Mouse (Mus musculus) MEL (cell line): ENCODE measurements around the gene Gabbr2. TPM values are rescaled to one million over a fixed set of nuclear protein-coding genes. Genes with fewer than 3 reads are reported as not detected.

ENCODE experiments used
- DNase-seq: peaks from one replicate; pipeline ENCODE4 v3.0.0; 2011; ENCODE audit warnings: low read depth, low spot score
- H3K27ac ChIP-seq: 2 replicates; pipeline ENCODE4 v1.5.1; 2012; ENCODE audit warnings: low read depth, mild to moderate bottlenecking, control low read depth, low read length, moderate library complexity; ENCODE audit not compliant: control insufficient read depth
- H3K27me3 ChIP-seq, 2 experiments: fragments of 150-350 bp in 1 of 2; sonication (generic) in 1 of 2; 2 replicates each; pipeline ENCODE4 v1.6.1; 2012; ENCODE audit warnings: low read length in 2 of 2, mild to moderate bottlenecking in 2 of 2, improper control_type of control experiment in 1 of 2, moderate library complexity in 1 of 2; ENCODE audit not compliant: insufficient read depth in 2 of 2, control insufficient read depth in 1 of 2
- H3K36me3 ChIP-seq, 2 experiments: 2 replicates each; pipeline ENCODE4 v1.6.1; 2012 to 2014; ENCODE audit warnings: low read length in 2 of 2, improper control_type of control experiment in 1 of 2, inconsistent platforms in 1 of 2, mild to moderate bottlenecking in 1 of 2; ENCODE audit not compliant: insufficient read depth in 2 of 2, control insufficient read depth in 1 of 2
- H3K4me1 ChIP-seq, 2 experiments: fragments of 150-350 bp in 1 of 2; sonication (generic) in 1 of 2; 2 replicates each; pipeline ENCODE4 v1.6.1; 2012; ENCODE audit warnings: low read length in 2 of 2, improper control_type of control experiment in 1 of 2, mild to moderate bottlenecking in 1 of 2; ENCODE audit not compliant: insufficient read depth in 2 of 2, control insufficient read depth in 1 of 2
- H3K4me3 ChIP-seq, 2 experiments: fragments of 150-350 bp in 1 of 2; sonication (generic) in 1 of 2; 2 replicates each; pipeline ENCODE4 v1.5.1; 2012; ENCODE audit warnings: low read depth in 2 of 2, low read length in 2 of 2, mild to moderate bottlenecking in 2 of 2, moderate library complexity in 2 of 2, control low read depth in 1 of 2, improper control_type of control experiment in 1 of 2; ENCODE audit not compliant: control insufficient read depth in 1 of 2, insufficient read depth in 1 of 2
- H3K79me2 ChIP-seq: 2 replicates; pipeline ENCODE4 v1.6.1; 2012; ENCODE audit warnings: mild to moderate bottlenecking, low read length, moderate library complexity; ENCODE audit not compliant: control insufficient read depth, poor library complexity, insufficient read depth
- H3K9ac ChIP-seq: 2 replicates; pipeline ENCODE4 v1.6.1; 2012; ENCODE audit warnings: low read depth, mild to moderate bottlenecking, control low read depth, low read length, moderate library complexity; ENCODE audit not compliant: control insufficient read depth, poor library complexity, severe bottlenecking
- H3K9me3 ChIP-seq: fragments of 150-350 bp; sonication (generic); replicated peaks from 2 replicates; pipeline ENCODE4 v1.6.1; 2012; ENCODE audit warnings: mild to moderate bottlenecking, low read length, improper control_type of control experiment, moderate library complexity; ENCODE audit not compliant: insufficient read depth
- BHLHE40 ChIP-seq: IDR thresholded peaks from 2 replicates; pipeline ENCODE4 v1.6.1; 2012; ENCODE audit warnings: low read depth, mild to moderate bottlenecking, inconsistent platforms, low read length, improper control_type of control experiment, borderline replicate concordance
- CHD2 ChIP-seq: IDR thresholded peaks from 2 replicates; pipeline ENCODE4 v1.6.1; 2011; ENCODE audit warnings: low read length, improper control_type of control experiment
- CTCF ChIP-seq, 3 experiments: IDR thresholded peaks in 2 of 3; conservative IDR thresholded peaks in 1 of 3; 2 replicates each; pipeline ENCODE4 v1.5.1; 2011 to 2012; ENCODE audit warnings: low read length in 3 of 3, low read depth in 2 of 3, mild to moderate bottlenecking in 2 of 3, improper control_type of control experiment in 1 of 3, inconsistent platforms in 1 of 3, mixed read lengths in 1 of 3, moderate library complexity in 1 of 3; ENCODE audit not compliant: control insufficient read depth in 1 of 3, insufficient read depth in 1 of 3, poor library complexity in 1 of 3, severe bottlenecking in 1 of 3
- E2F4 ChIP-seq: IDR thresholded peaks from 2 replicates; pipeline ENCODE4 v1.6.1; 2011; ENCODE audit warnings: low read depth, low read length, improper control_type of control experiment, borderline replicate concordance
- ETS1 ChIP-seq: IDR thresholded peaks from 2 replicates; pipeline ENCODE4 v1.6.1; 2012; ENCODE audit warnings: low read depth, mild to moderate bottlenecking, inconsistent platforms, low read length, improper control_type of control experiment, moderate library complexity
- GABPA ChIP-seq: IDR thresholded peaks from 2 replicates; pipeline ENCODE4 v1.6.1; 2012; ENCODE audit warnings: low read depth, mild to moderate bottlenecking, inconsistent platforms, low read length, improper control_type of control experiment, moderate library complexity
- GATA1 ChIP-seq: IDR thresholded peaks from 2 replicates; pipeline ENCODE4 v1.6.1; 2011; ENCODE audit warnings: low read depth, low read length, improper control_type of control experiment
- HCFC1 ChIP-seq: IDR thresholded peaks from 2 replicates; pipeline ENCODE4 v1.6.1; 2012; ENCODE audit warnings: low read depth, mild to moderate bottlenecking, inconsistent platforms, low read length, improper control_type of control experiment, moderate library complexity
- JUND ChIP-seq: IDR thresholded peaks from 2 replicates; pipeline ENCODE4 v1.6.1; 2011; ENCODE audit warnings: low read depth, mild to moderate bottlenecking, improper control_type of control experiment, low read length
- MAZ ChIP-seq: IDR thresholded peaks from 2 replicates; pipeline ENCODE4 v1.6.1; 2012; ENCODE audit warnings: low read depth, mild to moderate bottlenecking, inconsistent platforms, low read length, improper control_type of control experiment
- MXI1 ChIP-seq: IDR thresholded peaks from 2 replicates; pipeline ENCODE4 v1.6.1; 2011; ENCODE audit warnings: mild to moderate bottlenecking, low read depth, low read length, improper control_type of control experiment
- MYC ChIP-seq: IDR thresholded peaks from 2 replicates; pipeline ENCODE4 v1.6.1; 2011; ENCODE audit warnings: low read depth, mild to moderate bottlenecking, low read length, improper control_type of control experiment, moderate library complexity
- NRF1 ChIP-seq: IDR thresholded peaks from 2 replicates; pipeline ENCODE4 v1.6.1; 2014; ENCODE audit warnings: low read depth, mild to moderate bottlenecking, inconsistent platforms, low read length, improper control_type of control experiment, moderate library complexity; ENCODE audit not compliant: poor library complexity, insufficient read depth, severe bottlenecking
- POLR2A ChIP-seq, 2 experiments: IDR thresholded peaks; 2 replicates each; pipeline ENCODE4 v1.6.1; 2011 to 2012; ENCODE audit warnings: low read length in 2 of 2, mild to moderate bottlenecking in 2 of 2, control low read depth in 1 of 2, improper control_type of control experiment in 1 of 2, low read depth in 1 of 2, moderate library complexity in 1 of 2; ENCODE audit not compliant: control insufficient read depth in 1 of 2, insufficient read depth in 1 of 2, poor library complexity in 1 of 2
- POLR2AphosphoS2 ChIP-seq: IDR thresholded peaks from 2 replicates; pipeline ENCODE4 v1.6.1; 2011; ENCODE audit warnings: low read length, improper control_type of control experiment
- RAD21 ChIP-seq: IDR thresholded peaks from 2 replicates; pipeline ENCODE4 v1.6.1; 2011; ENCODE audit warnings: mild to moderate bottlenecking, low read depth, low read length, improper control_type of control experiment
- SMC3 ChIP-seq: IDR thresholded peaks from 2 replicates; pipeline ENCODE4 v1.6.1; 2011; ENCODE audit warnings: low read depth, low read length, improper control_type of control experiment
- TAL1 ChIP-seq: IDR thresholded peaks from 2 replicates; pipeline ENCODE4 v1.6.1; 2012; ENCODE audit warnings: mild to moderate bottlenecking, inconsistent platforms, low read length, moderate library complexity, mixed read lengths
- TBP ChIP-seq: IDR thresholded peaks from 2 replicates; pipeline ENCODE4 v1.8.0; 2011; ENCODE audit warnings: low read depth, low read length, improper control_type of control experiment
- USF1 ChIP-seq: IDR thresholded peaks from 2 replicates; pipeline ENCODE4 v1.6.1; 2014; ENCODE audit warnings: low read depth, mild to moderate bottlenecking, inconsistent platforms, low read length, improper control_type of control experiment, moderate library complexity
- ZC3H11A ChIP-seq: IDR thresholded peaks from 2 replicates; pipeline ENCODE4 v1.6.1; 2012; ENCODE audit warnings: low read depth, mild to moderate bottlenecking, inconsistent platforms, low read length, improper control_type of control experiment
- ZNF384 ChIP-seq: IDR thresholded peaks from 2 replicates; pipeline ENCODE4 v1.6.1; 2012; ENCODE audit warnings: low read depth, mild to moderate bottlenecking, inconsistent platforms, low read length, improper control_type of control experiment
- polyA plus RNA-seq, 2 experiments: library from polyadenylated mRNA; stranded (reverse) in 1 of 2; unstranded in 1 of 2; fragments of >175 nt in 1 of 2; fragments of >200 nt in 1 of 2; gene quantifications; 2 replicates each; pipeline versions ENCODE4 v1.2.1 to v1.2.4; 2012; ENCODE audit warnings: low replicate concordance in 2 of 2, low read depth in 1 of 2; ENCODE audit not compliant: insufficient read length in 2 of 2, insufficient read depth in 1 of 2, missing spikeins in 1 of 2
- total RNA-seq: library from RNA; depleted of rRNA; stranded (reverse); fragments of 300-350 nt; gene quantifications from 2 replicates; pipeline ENCODE4 v1.2.3, GENCODE M21; 2012

Gabbr2 gene
- total and polyA plus RNA-seq, 3 experiments = not detected

GRCm38 (mm10) chr4:46928112-46928511 lies 63.6 kb downstream of the Gabbr2 start:
- Histone ChIP-seq H3K36me3 (no peaks in the 10 kb centered on the region), H3K4me1 (no peaks in the 10 kb centered on the region), H3K9ac (no peak overlapping the region), H3K9me3 (no peaks in the 10 kb centered on the region), H3K4me3 (no peak overlapping the region), H3K27ac (no peak overlapping the region), H3K27me3 (no peaks in the 10 kb centered on the region; a peak in 1 of 4 replicates), H3K79me2 (no peaks in the 10 kb centered on the region)
- TF ChIP-seq SMC3 (no peak), ETS1 (no peak), POLR2AphosphoS2 (no peak), ZC3H11A (no peak), NRF1 (no peak), USF1 (no peak), E2F4 (no peak), GATA1 (no peak), GABPA (no peak), ZNF384 (no peak), CHD2 (no peak), RAD21 (no peak)
- DNase-seq = no peak

GRCm38 (mm10) chr4:46919144-46919543 lies 72.5 kb downstream of the Gabbr2 start:
- TF ChIP-seq TAL1 (no peak), POLR2AphosphoS2 (no peak), JUND (no peak), MYC (no peak), CTCF (IDR thresholded peaks at IDR 0.05 in 2 of 3, conservative IDR thresholded peaks at IDR 0.05 in 1 of 3; ENCODE audit: control insufficient read depth in 1 of 3, insufficient read depth in 1 of 3, low read depth in 2 of 3, low read length in 3 of 3, poor library complexity in 1 of 3, severe bottlenecking in 1 of 3) (no peak), HCFC1 (no peak), TBP (no peak), SMC3 (no peak), MAZ (no peak), POLR2A (IDR thresholded peaks at IDR 0.05; ENCODE audit: control insufficient read depth in 1 of 2, insufficient read depth in 1 of 2, low read depth in 1 of 2, low read length in 2 of 2, poor library complexity in 1 of 2) (no peak), ZC3H11A (no peak), MXI1 (no peak), BHLHE40 (no peak), NRF1 (no peak)
- Histone ChIP-seq H3K79me2 (no peaks in the 10 kb centered on the region), H3K4me3 (no peak overlapping the region), H3K27me3 (no peaks in the 10 kb centered on the region), H3K9me3 (no peaks in the 10 kb centered on the region), H3K27ac (no peak overlapping the region), H3K4me1 (no peaks in the 10 kb centered on the region), H3K36me3 (no peaks in the 10 kb centered on the region), H3K9ac (no peak overlapping the region)
- no peak for DNase-seq
